25 mouse cellular contexts compared by ENCODE assay signal in genomic region chr6:115865246-115865645, GRCm38 (mm10). TPM values are rescaled to one million over a fixed set of nuclear protein-coding genes. Genes with fewer than 3 reads are reported as not detected.
A peak's percentile ranks its signal among the peaks of the same experiment; 100 is the strongest.
DNase-seq lines count a peak whose midpoint lies in the region; ATAC-seq and TF ChIP-seq lines count a peak whose summit lies in the region.
"Had no signal": no experiment of that assay in that cellular context is flagged by ENCODE, and none has a peak within 500 bp of the region (broad histone marks: within the 10 kb centered on the region; RNA-seq: fewer than 3 reads in every experiment).

No protein-coding gene starts in this region.

- H3K9me3 ChIP-seq in liver, postnatal 0 days (ENCODE audit: low read length) = no peaks in the 10 kb centered on the region
- no peaks in the 10 kb centered on the region for H3K9me3 ChIP-seq in liver, embryonic 11.5 days (ENCODE audit: control insufficient read depth, low read length)
- H3K9me3 ChIP-seq: embryonic facial prominence, embryonic 12.5 days; embryonic facial prominence, embryonic 15.5 days; hindbrain, embryonic 12.5 days had no signal

- ATAC-seq in liver, postnatal 0 days = peak; percentile 81
- ATAC-seq in liver, embryonic 11.5 days (replicated peaks; ENCODE audit: low FRiP score) = no peak
- ATAC-seq: CD4-positive, CD25-positive, alpha-beta regulatory T cell, adult 4 months; forebrain, embryonic 14.5 days; forebrain, postnatal 0 days had no signal

- H3K4me3 ChIP-seq in left cerebral cortex, adult 2 months = no peak overlapping the region
- no peak overlapping the region for H3K4me3 ChIP-seq in liver, postnatal 0 days (ENCODE audit: low read depth, low read length)
- H3K4me3 ChIP-seq in liver, embryonic 11.5 days (ENCODE audit: low read depth, low read length) = no peak overlapping the region
- H3K4me3 ChIP-seq: embryonic facial prominence, embryonic 12.5 days; embryonic facial prominence, embryonic 15.5 days; gastrocnemius, adult 2 months; hindbrain, embryonic 12.5 days had no signal

- TF ChIP-seq EP300 in liver, postnatal 0 days (IDR thresholded peaks at IDR 0.05; ENCODE audit: low read depth) = no peak

- H3K4me1 ChIP-seq in liver, postnatal 0 days (ENCODE audit: insufficient read depth) = no peaks in the 10 kb centered on the region
- 0 out of 2 replicates have a peak, but pooled peaks cover under 1% of the 10 kb centered on the region for H3K4me1 ChIP-seq in liver, embryonic 11.5 days (replicated peaks; ENCODE audit: control insufficient read depth, insufficient read depth, low read length)
- H3K4me1 ChIP-seq: embryonic facial prominence, embryonic 12.5 days; embryonic facial prominence, embryonic 15.5 days; hindbrain, embryonic 12.5 days had no signal

- DNase-seq in kidney, adult 8-10 months = peak; percentile 43 to 45
- DNase-seq in kidney, postnatal 10 days = no peak
- DNase-seq in left cerebral cortex, adult 2 months (ENCODE audit: extremely low spot score in 1 of 2, low spot score in 2 of 2) = no peak
- DNase-seq in left cerebral cortex, adult 8-10 months (ENCODE audit: low spot score in 2 of 2) = no peak
- DNase-seq in liver, postnatal 0 days = no peak
- DNase-seq in liver, embryonic 11.5 days (ENCODE audit: low spot score) = no peak
- DNase-seq: adrenal gland, adult 2 months; adrenal gland, postnatal 14 days; cerebellum, adult 11 months; cerebellum, adult 2 months; cerebellum, adult 9-11 months; cerebellum, postnatal 25 days; forebrain, postnatal 0 days; gastrocnemius, adult 2 months; gastrocnemius, postnatal 14 days; heart, adult 11 months had no signal

- WGBS in liver, postnatal 0 days (ENCODE audit: insufficient replicate concordance) = 76% methylated on average over 4 of the region's 4 CpGs
- WGBS in liver, embryonic 11.5 days = 88% methylated on average over 4 of the region's 4 CpGs

- intact Hi-C loops in left cerebral cortex, adult 2 months (cut with DNase I) = no loop called here

- TF ChIP-seq CTCF in left cerebral cortex, adult 2 months (IDR thresholded peaks at IDR 0.05) = no peak
- TF ChIP-seq CTCF in liver, postnatal 0 days (IDR thresholded peaks at IDR 0.05; ENCODE audit: low read depth) = no peak

- H3K4me2 ChIP-seq in liver, postnatal 0 days (ENCODE audit: low read depth, low read length) = no peak overlapping the region
- no peak overlapping the region for H3K4me2 ChIP-seq in liver, embryonic 11.5 days
- H3K4me2 ChIP-seq: embryonic facial prominence, embryonic 12.5 days; embryonic facial prominence, embryonic 15.5 days; heart, embryonic 11.5 days; hindbrain, embryonic 12.5 days had no signal

- H3K9ac ChIP-seq in liver, postnatal 0 days (replicated peaks) = no peak overlapping the region
- H3K9ac ChIP-seq in liver, embryonic 11.5 days (ENCODE audit: low read depth, low read length) = no peak overlapping the region
- H3K9ac ChIP-seq: embryonic facial prominence, embryonic 12.5 days; embryonic facial prominence, embryonic 15.5 days; forebrain, postnatal 0 days; hindbrain, embryonic 12.5 days had no signal

- no peaks in the 10 kb centered on the region for H3K36me3 ChIP-seq in liver, postnatal 0 days (replicated peaks; ENCODE audit: insufficient read depth, low read length)
- H3K36me3 ChIP-seq in liver, embryonic 11.5 days (ENCODE audit: control insufficient read depth, insufficient read depth, low read length) = no peaks in the 10 kb centered on the region

- H3K27ac ChIP-seq in left cerebral cortex, adult 2 months = peak overlapping the region; percentile 78; the same call in 1 of the 2 replicates
- H3K27ac ChIP-seq in liver, postnatal 0 days (ENCODE audit: low read depth) = 0 out of 2 replicates have a peak overlapping the region, but pooled peaks have one; percentile 11
- no peak overlapping the region for H3K27ac ChIP-seq in liver, embryonic 11.5 days (ENCODE audit: low read depth, low read length)
- H3K27ac ChIP-seq: embryonic facial prominence, embryonic 12.5 days; embryonic facial prominence, embryonic 15.5 days; gastrocnemius, adult 2 months; hindbrain, embryonic 12.5 days had no signal

- no peaks in the 10 kb centered on the region for H3K27me3 ChIP-seq in liver, postnatal 0 days (ENCODE audit: insufficient read depth, low read length)
- no peaks in the 10 kb centered on the region for H3K27me3 ChIP-seq in liver, embryonic 11.5 days (replicated peaks; ENCODE audit: control insufficient read depth, insufficient read depth, low read length)
- H3K27me3 ChIP-seq: embryonic facial prominence, embryonic 12.5 days; embryonic facial prominence, embryonic 15.5 days; hindbrain, embryonic 12.5 days had no signal

RNA-seq across cellular contexts. Expression of gene Ift122, which starts 12.0 kb away (rescaled TPM):
- total RNA-seq in left cerebral cortex, adult 2 months (2021) = 10 to 100 TPM; 31.1 to 32.7 TPM
- 10 to 100 TPM; 27.1 to 30.5 (median 27.7) TPM for total RNA-seq in left cerebral cortex, adult 8-10 months (2022)
- 1.2 and 1.6 TPM in 2 replicates for polyA plus RNA-seq in liver, postnatal 0 days (2015; fragmentation: Nextera tagmentation; extraction: Ambion mirVana)
- 9.1 and 10.5 TPM in 2 replicates for polyA plus RNA-seq in liver, embryonic 11.5 days (2014; fragmentation: Nextera tagmentation; extraction: Ambion mirVana)

RNA-seq across cellular contexts. Expression of gene Mbd4, which starts 12.1 kb away (rescaled TPM):
- 1 to 10 TPM; 8.5 TPM for total RNA-seq in left cerebral cortex, adult 2 months (2021)
- 1 to 10 TPM; 7.8 to 9.4 (median 8.1) TPM for total RNA-seq in left cerebral cortex, adult 8-10 months (2022)
- polyA plus RNA-seq in liver, postnatal 0 days (2015; fragmentation: Nextera tagmentation; extraction: Ambion mirVana) = 4.1 and 4.6 TPM in 2 replicates
- 20.7 and 23.0 TPM in 2 replicates for polyA plus RNA-seq in liver, embryonic 11.5 days (2014; fragmentation: Nextera tagmentation; extraction: Ambion mirVana)

RNA-seq across cellular contexts. Expression of gene Efcab12, which starts 27.0 kb away (rescaled TPM):
- total RNA-seq in left cerebral cortex, adult 2 months (2021) = 1 to 10 TPM; 5.4 to 6.1 TPM
- 1 to 10 TPM; 4.3 to 5.4 (median 4.7) TPM for total RNA-seq in left cerebral cortex, adult 8-10 months (2022)
- polyA plus RNA-seq in liver, postnatal 0 days (2015; fragmentation: Nextera tagmentation; extraction: Ambion mirVana) = 0.11 TPM in 1 of 2 replicates, not detected in the other
- 0.27 TPM in 2 replicates for polyA plus RNA-seq in liver, embryonic 11.5 days (2014; fragmentation: Nextera tagmentation; extraction: Ambion mirVana)
- total RNA-seq: gastrocnemius, adult 2 months; hematopoietic stem cell, adult 5-6 weeks; MEL had no signal
- polyA plus RNA-seq: C2C12 had no signal

RNA-seq across cellular contexts. Expression of gene Rpl32, which starts 56.7 kb away (rescaled TPM):
- total RNA-seq in left cerebral cortex, adult 2 months (2021) = 100 to 1,000 TPM; 429 to 479 TPM
- total RNA-seq in left cerebral cortex, adult 8-10 months (2022) = 100 to 1,000 TPM; 503 to 593 (median 546) TPM
- polyA plus RNA-seq in liver, postnatal 0 days (2015; fragmentation: Nextera tagmentation; extraction: Ambion mirVana) = 1,354 and 1,414 TPM in 2 replicates
- 2,286 and 2,478 TPM in 2 replicates for polyA plus RNA-seq in liver, embryonic 11.5 days (2014; fragmentation: Nextera tagmentation; extraction: Ambion mirVana)

Comparison
In these comparisons a context has a peak if more than half of its experiments do, and no peak if none do; other contexts are left out.
1. DNase-seq: peak in kidney, adult 8-10 months (2 of 2); none in kidney, postnatal 10 days (single experiment), left cerebral cortex, adult 2 months (0 of 2), left cerebral cortex, adult 8-10 months (0 of 2), liver, postnatal 0 days (single experiment) and liver, embryonic 11.5 days (single experiment).